Mouse (Mus musculus) midbrain, embryonic 14.5 days (tissue): ENCODE measurements around the gene Slc25a28. TPM values are rescaled to one million over a fixed set of nuclear protein-coding genes. Genes with fewer than 3 reads are reported as not detected.

Experiments
- ATAC-seq: fragments of 200-750 bp; cut with Nextera tagmentation; 2 replicates; pipeline ENCODE4 v1.8.0; 2017; ENCODE audit warnings: moderate number of reproducible peaks, moderate library complexity; ENCODE audit not compliant: low FRiP score, low TSS enrichment
- DNase-seq: peaks from one replicate; pipeline ENCODE4 v3.0.0-alpha.2; 2015
- H3K27ac ChIP-seq: fragments of 300-500 bp; sonication (generic); replicated peaks from 2 replicates; pipeline ENCODE4 v1.5.1; 2014; ENCODE audit warnings: mild to moderate bottlenecking, low read depth, low read length, moderate library complexity
- H3K27me3 ChIP-seq: fragments of 300-500 bp; sonication (generic); 2 replicates; pipeline ENCODE4 v1.6.1; 2014; ENCODE audit warnings: low read length, control low read depth, mixed read lengths; ENCODE audit not compliant: control insufficient read depth, insufficient read depth
- H3K36me3 ChIP-seq: fragments of 300-500 bp; sonication (generic); 2 replicates; pipeline ENCODE4 v1.6.1; 2014; ENCODE audit warnings: low read length, control low read depth; ENCODE audit not compliant: control insufficient read depth, insufficient read depth
- H3K4me1 ChIP-seq: fragments of 300-500 bp; sonication (generic); 2 replicates; pipeline ENCODE4 v1.6.1; 2014; ENCODE audit warnings: mild to moderate bottlenecking, antibody characterized with exemption, low read length, control low read depth; ENCODE audit not compliant: control insufficient read depth, insufficient read depth
- H3K4me2 ChIP-seq: fragments of 300-500 bp; sonication (generic); 2 replicates; pipeline ENCODE4 v1.6.1; 2014; ENCODE audit warnings: mild to moderate bottlenecking, low read length, moderate library complexity
- H3K4me3 ChIP-seq: fragments of 300-500 bp; sonication (generic); replicated peaks from 2 replicates; pipeline ENCODE4 v1.5.1; 2014; ENCODE audit warnings: low read depth, low read length
- H3K9ac ChIP-seq: fragments of 300-500 bp; sonication (generic); replicated peaks from 2 replicates; pipeline ENCODE4 v1.6.1; 2014; ENCODE audit warnings: mild to moderate bottlenecking, low read length, moderate library complexity
- H3K9me3 ChIP-seq: fragments of 300-500 bp; sonication (generic); 2 replicates; pipeline ENCODE4 v1.6.1; 2016; ENCODE audit warnings: low read length, control low read depth, mixed read lengths; ENCODE audit not compliant: control insufficient read depth
- WGBS: fragments of 180-500 bp; shearing (Covaris S2); extraction: QIAGEN DNeasy Blood & Tissue Kit; methylation state at CpG from one replicate; pipeline ENCODE4 v1.1.7; 2014; 5-methylcytosine and 5-hydroxymethylcytosine counted together
- polyA plus RNA-seq: library from polyadenylated mRNA; unstranded; fragments of >200 nt; fragmentation: Nextera tagmentation; extraction: Ambion mirVana; gene quantifications from 2 replicates; pipeline ENCODE4 v1.2.1, GENCODE M21; 2014

Gene Slc25a28
- polyA plus RNA-seq, result 10.8 and 16.7 TPM in 2 replicates

DNA sequence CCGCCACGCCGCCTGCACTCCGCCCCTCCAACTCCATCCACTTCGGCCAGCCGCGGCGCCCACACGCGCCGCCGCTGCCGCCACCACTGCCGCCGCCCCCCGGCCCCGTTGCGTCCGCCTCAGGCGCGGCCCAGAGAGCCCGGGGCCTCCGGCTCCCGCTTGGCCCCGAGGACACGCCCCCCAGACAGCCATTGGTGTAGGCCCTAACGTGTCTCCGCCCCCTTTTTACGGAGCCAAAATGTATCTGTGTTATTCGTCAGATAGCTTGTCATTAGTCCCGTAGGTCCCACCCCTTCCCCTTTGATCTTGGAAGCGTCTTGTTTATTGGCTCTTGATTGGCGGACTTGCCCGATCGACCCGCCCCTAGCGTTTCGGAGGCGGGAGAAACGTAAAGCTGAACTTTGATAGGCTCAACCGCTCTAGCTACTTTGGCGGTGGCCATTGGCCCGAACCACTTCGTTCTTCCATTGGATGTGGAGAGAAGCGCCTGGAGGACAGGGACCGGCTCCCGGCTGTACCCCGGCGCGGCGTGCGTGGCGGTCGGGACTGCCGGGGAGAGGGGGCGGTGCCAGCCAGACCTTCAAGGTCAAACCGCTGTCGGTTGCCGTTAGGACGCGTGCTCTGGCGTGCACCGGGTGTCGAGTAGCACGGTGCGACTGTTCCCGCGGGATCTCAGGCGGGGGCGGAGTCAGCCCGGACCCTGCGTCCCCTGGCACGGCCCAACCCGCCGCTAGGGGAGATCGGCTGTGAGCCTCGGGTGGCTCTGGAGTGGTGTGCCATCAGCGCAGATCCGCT, at the start of gene Slc25a28:
Gene Slc25a28 (minus strand): TSS at position 152 of the 795 bp plus-strand sequence.
- Histone ChIP-seq H3K9me3 (no peaks in the 10 kb centered on the region), H3K4me3 (peak within 1 kb of the TSS; percentile 88), H3K27me3 (no peaks in the 10 kb centered on the region), H3K36me3 (0 out of 2 replicates have a peak, but pooled peaks cover 1% of the 10 kb centered on the region), H3K4me1 (peaks cover 20% of the 10 kb centered on the region), H3K9ac (peak within 1 kb of the TSS; percentile 92), H3K27ac (peak within 1 kb of the TSS; percentile 94), H3K4me2 (peak within 1 kb of the TSS; percentile 92)
- peak; percentile 100 for DNase-seq
- WGBS, result under 1% methylated on average over 79 of the region's 79 CpGs
- ATAC-seq, result peak; percentile 98

DNA sequence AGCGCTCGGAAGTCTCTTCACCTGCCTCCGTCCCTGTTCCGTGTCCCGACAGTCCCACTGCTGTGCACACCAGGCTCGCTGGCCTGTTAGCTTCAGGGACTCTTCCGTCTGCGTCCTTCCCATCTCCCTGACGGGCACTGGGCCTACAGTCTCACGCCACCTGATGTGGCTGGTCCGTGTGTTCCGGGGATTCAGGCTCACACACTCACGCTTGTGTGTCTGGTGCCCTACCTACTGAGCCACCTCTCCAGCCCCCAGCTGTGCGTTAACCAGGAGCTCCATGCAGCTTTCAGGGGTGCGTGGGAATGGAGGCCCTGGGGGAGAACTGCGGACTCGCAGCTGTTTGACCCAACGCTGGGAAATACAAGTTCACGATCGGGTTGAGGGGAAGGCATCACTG, 49.5 kb upstream of the Slc25a28 start:
- Histone ChIP-seq H3K27ac (no peak overlapping the region), H3K4me3 (no peak overlapping the region), H3K4me2 (no peak overlapping the region), H3K9me3 (no peaks in the 10 kb centered on the region), H3K27me3 (no peaks in the 10 kb centered on the region), H3K9ac (no peak overlapping the region), H3K4me1 (no peaks in the 10 kb centered on the region), H3K36me3 (peaks cover 73% of the 10 kb centered on the region)
- no peak for DNase-seq
- no peak for ATAC-seq
- WGBS, result 93% methylated on average over 20 of the region's 20 CpGs

DNA sequence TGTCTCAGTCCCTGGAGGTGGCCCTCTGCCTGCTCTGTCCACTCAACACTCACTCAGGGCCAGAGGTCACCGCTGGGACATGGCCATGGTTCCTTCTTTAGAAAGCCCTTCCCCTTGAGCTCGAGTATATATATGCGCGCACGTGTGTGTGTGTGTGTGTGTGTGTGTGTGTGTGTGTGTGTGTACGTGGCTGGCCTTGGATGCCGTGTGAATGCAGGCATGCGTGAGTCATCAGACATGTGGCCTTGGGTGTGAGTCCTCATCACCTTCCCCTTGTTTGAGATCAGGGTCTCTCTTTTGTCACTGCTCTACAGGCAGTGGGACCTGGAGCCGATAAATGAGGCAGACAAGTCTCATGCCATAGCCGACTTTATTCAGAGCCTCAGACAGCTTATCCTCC, 48.8 kb upstream of the Slc25a28 start:
- ATAC-seq (no peak), DNase-seq (no peak)
- 91% methylated on average over 10 of the region's 10 CpGs for WGBS
- Histone ChIP-seq H3K36me3 (peaks cover 75% of the 10 kb centered on the region), H3K9me3 (no peaks in the 10 kb centered on the region), H3K27ac (no peak overlapping the region), H3K27me3 (no peaks in the 10 kb centered on the region), H3K4me3 (no peak overlapping the region), H3K4me1 (no peaks in the 10 kb centered on the region), H3K9ac (no peak overlapping the region), H3K4me2 (no peak overlapping the region)

DNA sequence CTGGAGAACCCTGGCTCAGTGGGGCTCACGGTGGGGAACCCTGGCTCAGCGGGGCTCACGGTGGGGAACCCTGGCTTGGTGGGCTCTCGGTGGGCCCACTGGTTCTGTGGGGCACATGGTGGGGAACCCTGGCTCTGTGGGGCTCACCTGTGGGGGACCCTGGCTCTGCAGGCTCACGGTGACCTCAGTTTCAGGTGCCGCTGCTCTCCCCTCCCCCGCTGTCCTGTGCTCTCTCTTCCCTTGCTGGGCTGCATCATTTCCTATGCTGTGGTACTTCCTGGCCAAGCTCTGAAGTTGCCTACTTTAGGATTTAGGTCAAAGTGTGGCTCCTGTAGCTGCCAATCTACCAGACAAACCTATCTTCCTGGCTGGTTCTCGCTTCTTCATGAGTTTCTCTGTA, 48.2 kb upstream of the Slc25a28 start:
- DNase-seq (no peak), ATAC-seq (no peak)
- H3K4me3 ChIP-seq, result no peak overlapping the region
- H3K4me2 ChIP-seq, result no peak overlapping the region
- no peaks in the 10 kb centered on the region for H3K9me3 ChIP-seq
- H3K9ac ChIP-seq, result no peak overlapping the region
- H3K27me3 ChIP-seq, result no peaks in the 10 kb centered on the region
- 83% methylated on average over 8 of the region's 8 CpGs for WGBS
- H3K4me1 ChIP-seq, result no peaks in the 10 kb centered on the region
- no peak overlapping the region for H3K27ac ChIP-seq
- H3K36me3 ChIP-seq, result peaks cover 75% of the 10 kb centered on the region

DNA sequence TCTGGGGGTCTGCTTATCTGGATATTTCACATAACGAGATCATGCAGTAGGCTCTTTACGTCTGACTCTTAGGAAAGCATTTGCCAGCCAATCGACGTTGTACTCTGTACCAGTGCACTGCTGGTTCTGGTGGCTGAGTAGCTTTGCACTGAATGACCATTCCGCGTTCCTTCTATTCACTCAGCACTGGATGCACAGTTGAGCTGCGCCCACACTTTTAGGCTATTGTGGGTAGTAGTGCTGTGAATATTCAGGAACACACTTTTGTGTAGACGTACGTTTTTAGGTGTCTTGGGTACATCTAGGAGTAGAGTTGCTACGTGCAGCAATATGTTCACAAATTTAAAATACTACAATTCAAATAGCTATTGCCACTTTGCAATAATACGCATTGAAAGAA, 45.4 kb upstream of the Slc25a28 start:
- no peaks in the 10 kb centered on the region for H3K9me3 ChIP-seq
- 95% methylated on average over 11 of the region's 11 CpGs for WGBS
- no peak for DNase-seq
- no peak overlapping the region for H3K4me3 ChIP-seq
- no peak overlapping the region for H3K27ac ChIP-seq
- H3K9ac ChIP-seq, result no peak overlapping the region
- peaks cover 60% of the 10 kb centered on the region for H3K36me3 ChIP-seq
- no peak for ATAC-seq
- no peaks in the 10 kb centered on the region for H3K27me3 ChIP-seq
- H3K4me2 ChIP-seq, result no peak overlapping the region
- H3K4me1 ChIP-seq, result no peaks in the 10 kb centered on the region

DNA sequence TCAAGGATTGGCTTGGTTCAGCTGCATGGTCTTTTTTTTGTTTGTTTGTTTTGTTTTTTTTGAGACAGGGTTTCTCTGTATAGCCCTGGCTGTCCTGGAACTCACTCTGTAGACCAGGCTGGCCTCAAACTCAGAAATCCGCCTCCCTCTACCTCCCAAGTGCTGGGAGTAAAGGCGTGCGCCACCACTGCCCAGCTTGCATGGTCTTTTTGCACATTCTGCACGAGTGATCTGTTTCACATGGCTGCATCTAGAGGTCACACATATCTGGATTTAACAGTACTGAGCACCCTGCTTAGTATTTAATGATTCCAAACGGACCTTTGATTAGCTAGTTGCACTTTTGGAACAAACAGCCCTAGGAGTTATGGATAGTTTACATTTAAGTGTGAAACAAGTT, 37.3 kb upstream of the Slc25a28 start:
- Histone ChIP-seq H3K4me2 (no peak overlapping the region), H3K27me3 (no peaks in the 10 kb centered on the region), H3K9ac (no peak overlapping the region), H3K4me3 (no peak overlapping the region), H3K4me1 (no peaks in the 10 kb centered on the region), H3K9me3 (no peaks in the 10 kb centered on the region), H3K27ac (no peak overlapping the region), H3K36me3 (peaks cover 34% of the 10 kb centered on the region)
- 76% methylated on average over 5 of the region's 5 CpGs for WGBS
- ATAC-seq, result no peak
- DNase-seq, result no peak

DNA sequence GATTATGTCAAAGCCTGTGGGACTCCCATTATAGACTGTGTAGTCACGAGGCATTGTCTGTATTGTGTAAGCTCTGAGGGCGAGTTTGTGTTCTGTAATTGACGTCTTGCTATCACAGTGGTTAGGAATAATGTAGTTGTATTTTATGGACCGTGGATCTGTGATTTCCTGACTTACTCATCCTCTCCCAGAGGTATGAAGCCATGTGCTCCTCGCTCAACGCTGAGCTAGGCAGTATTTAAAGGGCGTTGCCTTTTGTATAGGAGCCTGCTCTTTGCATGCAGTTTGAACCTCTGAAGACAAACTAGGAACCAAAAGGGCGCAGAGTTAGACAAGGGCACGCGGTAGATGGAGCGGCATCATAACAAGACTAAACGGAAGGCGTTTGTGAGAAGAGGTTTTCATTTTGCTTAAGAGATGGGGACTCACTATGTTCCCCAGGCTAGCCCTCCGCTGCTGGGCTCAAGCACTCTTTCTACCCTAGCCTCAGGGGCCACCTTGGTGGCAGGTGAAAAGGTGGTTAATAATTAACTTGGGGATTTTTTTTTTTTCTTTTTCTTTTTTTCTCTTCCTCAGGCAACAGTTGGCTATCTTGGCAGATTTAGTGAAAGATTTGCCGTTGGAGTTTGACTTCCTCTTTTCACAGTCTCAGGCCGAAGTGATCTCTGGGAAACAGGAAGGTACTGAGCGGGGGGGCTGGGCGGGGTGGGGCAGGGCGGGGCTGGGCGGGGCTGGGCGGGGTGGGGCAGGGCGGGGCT, 36.7 kb upstream of the Slc25a28 start:
- Histone ChIP-seq H3K9me3 (no peaks in the 10 kb centered on the region), H3K4me1 (no peaks in the 10 kb centered on the region), H3K36me3 (peaks cover 37% of the 10 kb centered on the region), H3K4me2 (no peak overlapping the region), H3K9ac (no peak overlapping the region), H3K27ac (no peak overlapping the region), H3K27me3 (no peaks in the 10 kb centered on the region), H3K4me3 (no peak overlapping the region)
- DNase-seq, result no peak
- no peak for ATAC-seq
- 61% methylated on average over 22 of the region's 22 CpGs for WGBS

DNA sequence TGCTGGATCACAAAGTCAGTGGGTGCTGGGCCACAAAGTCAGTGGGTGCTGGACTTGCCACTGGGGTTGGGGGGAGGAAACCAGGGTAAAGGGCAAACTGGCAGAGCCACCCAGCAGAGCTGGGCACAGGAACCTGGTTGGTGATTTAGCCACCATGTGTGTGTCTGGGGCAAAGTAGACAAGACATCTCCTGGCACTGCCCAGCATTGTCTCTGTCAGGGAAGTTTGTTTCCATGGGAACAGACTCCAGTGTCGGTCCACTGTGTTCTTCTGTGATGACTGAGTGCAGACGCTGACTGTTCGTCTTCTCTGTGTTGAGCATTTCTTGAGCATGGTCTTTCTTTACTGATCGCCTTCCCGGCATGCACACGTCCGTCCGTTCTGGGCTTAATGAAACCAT, 34.6 kb upstream of the Slc25a28 start:
- Histone ChIP-seq H3K27me3 (no peaks in the 10 kb centered on the region), H3K4me1 (no peaks in the 10 kb centered on the region), H3K4me3 (no peak overlapping the region), H3K27ac (no peak overlapping the region), H3K9me3 (no peaks in the 10 kb centered on the region), H3K9ac (no peak overlapping the region), H3K36me3 (peaks cover 50% of the 10 kb centered on the region), H3K4me2 (no peak overlapping the region)
- no peak for ATAC-seq
- DNase-seq, result peak; percentile 18
- 63% methylated on average over 8 of the region's 8 CpGs for WGBS
